Mouse (Mus musculus) inflammation-experienced regulatory T-cells, adult 6 months (primary cell): ENCODE results near the gene Fam81a. TPM values are rescaled to one million over a fixed set of nuclear protein-coding genes. Genes with fewer than 3 reads are reported as not detected.

Experiments used
- ATAC-seq: one replicate; pipeline ENCODE4 v1.8.0; 2017
- polyA plus RNA-seq, 3 experiments: library from polyadenylated mRNA; unstranded; fragments of 100-300 nt; shearing (Covaris generic); gene quantifications; one replicate each; pipeline ENCODE4 v1.2.1; 2017

The Fam81a gene
- 1 to 10 TPM in 1 of 3 experiments, under 1 TPM in 2; 0.20 to 3.1 (median 0.42) TPM for polyA plus RNA-seq

- no peak for ATAC-seq
Measured at GRCm38 (mm10) chr9:70142460-70142859, at the start of gene Fam81a. TSS of gene Fam81a (minus strand) at chr9:70142560.

GRCm38 (mm10) chr9:70182639-70183038, 40.3 kb upstream of the Fam81a start:
- ATAC-seq, result no peak

- ATAC-seq, result no peak
Measured at GRCm38 (mm10) chr9:70181719-70182118, 39.4 kb upstream of the Fam81a start.

GRCm38 (mm10) chr9:70176291-70176690, 33.9 kb upstream of the Fam81a start:
- no peak for ATAC-seq

GRCm38 (mm10) chr9:70174896-70175295, 32.5 kb upstream of the Fam81a start:
- ATAC-seq, result no peak

- no peak for ATAC-seq
Measured at GRCm38 (mm10) chr9:70174291-70174848, 32.0 kb upstream of the Fam81a start.

- ATAC-seq, result no peak
Measured at GRCm38 (mm10) chr9:70168973-70169372, 26.6 kb upstream of the Fam81a start.

- no peak for ATAC-seq
Measured at GRCm38 (mm10) chr9:70160071-70160470, 17.7 kb upstream of the Fam81a start.

GRCm38 (mm10) chr9:70147618-70148017, 5.3 kb upstream of the Fam81a start:
- no peak for ATAC-seq

- ATAC-seq, result no peak
Measured at GRCm38 (mm10) chr9:70145426-70145825, 3.1 kb upstream of the Fam81a start.

- no peak for ATAC-seq
Measured at GRCm38 (mm10) chr9:70143326-70143725, 966 bp upstream of the Fam81a start.

- no peak for ATAC-seq
Measured at GRCm38 (mm10) chr9:70141885-70142326, 454 bp downstream of the Fam81a start.

- ATAC-seq, result no peak
Measured at GRCm38 (mm10) chr9:70140871-70141796, 1.2 kb downstream of the Fam81a start.

- ATAC-seq, result no peak
Measured at GRCm38 (mm10) chr9:70140340-70140739, 2.0 kb downstream of the Fam81a start.

GRCm38 (mm10) chr9:70139331-70139885, 3.0 kb downstream of the Fam81a start:
- no peak for ATAC-seq

GRCm38 (mm10) chr9:70138511-70138910, 3.8 kb downstream of the Fam81a start:
- ATAC-seq, result no peak

GRCm38 (mm10) chr9:70137991-70138390, 4.4 kb downstream of the Fam81a start:
- no peak for ATAC-seq

- ATAC-seq, result no peak
Measured at GRCm38 (mm10) chr9:70135186-70135585, 7.2 kb downstream of the Fam81a start.

- no peak for ATAC-seq
Measured at GRCm38 (mm10) chr9:70134716-70135115, 7.6 kb downstream of the Fam81a start.

- no peak for ATAC-seq
Measured at GRCm38 (mm10) chr9:70134215-70134614, 8.1 kb downstream of the Fam81a start.

- no peak for ATAC-seq
Measured at GRCm38 (mm10) chr9:70130786-70131185, 11.6 kb downstream of the Fam81a start.

- ATAC-seq, result no peak
Measured at GRCm38 (mm10) chr9:70111869-70112286, 30.5 kb downstream of the Fam81a start.

- no peak for ATAC-seq
Measured at GRCm38 (mm10) chr9:70110871-70111270, 31.5 kb downstream of the Fam81a start.

- ATAC-seq, result no peak
Measured at GRCm38 (mm10) chr9:70109279-70109678, 33.1 kb downstream of the Fam81a start.
